Mouse (Mus musculus) midbrain, embryonic 15.5 days (tissue): ENCODE results near the gene Tspan8. TPM values are rescaled to one million over a fixed set of nuclear protein-coding genes. Genes with fewer than 3 reads are reported as not detected.
"Not testable (repeated sequence)": the region's sequence is repeated elsewhere in the genome, so short reads cannot be mapped to it uniquely, and the experiment has no call there.

Experiments used
- ATAC-seq: fragments of 200-750 bp; cut with Nextera tagmentation; replicated peaks from 2 replicates; pipeline ENCODE4 v1.8.0; 2017; ENCODE audit warnings: moderate TSS enrichment
- H3K27ac ChIP-seq: fragments of 300-500 bp; sonication (generic); 2 replicates; pipeline ENCODE4 v1.5.1; 2015; ENCODE audit warnings: mild to moderate bottlenecking, inconsistent platforms
- H3K27me3 ChIP-seq: fragments of 300-500 bp; sonication (generic); replicated peaks from 2 replicates; pipeline ENCODE4 v1.6.1; 2015; ENCODE audit warnings: inconsistent platforms
- H3K36me3 ChIP-seq: fragments of 300-500 bp; sonication (generic); replicated peaks from 2 replicates; pipeline ENCODE4 v1.6.1; 2015; ENCODE audit warnings: inconsistent platforms
- H3K4me1 ChIP-seq: fragments of 300-500 bp; sonication (generic); 2 replicates; pipeline ENCODE4 v1.6.1; 2015; ENCODE audit warnings: inconsistent platforms
- H3K4me2 ChIP-seq: fragments of 300-500 bp; sonication (generic); 2 replicates; pipeline ENCODE4 v1.6.1; 2015; ENCODE audit warnings: inconsistent platforms, mild to moderate bottlenecking, moderate library complexity
- H3K4me3 ChIP-seq: fragments of 300-500 bp; sonication (generic); 2 replicates; pipeline ENCODE4 v1.5.1; 2015; ENCODE audit warnings: mild to moderate bottlenecking, inconsistent platforms
- H3K9ac ChIP-seq: fragments of 300-500 bp; sonication (generic); 2 replicates; pipeline ENCODE4 v1.6.1; 2015; ENCODE audit warnings: mild to moderate bottlenecking, inconsistent platforms
- H3K9me3 ChIP-seq: fragments of 300-500 bp; sonication (generic); 2 replicates; pipeline ENCODE4 v1.6.1; 2016; ENCODE audit warnings: inconsistent platforms
- WGBS: fragments of 180-500 bp; shearing (Covaris S2); methylation state at CpG from one replicate; pipeline ENCODE4 v1.1.7; 2015; ENCODE audit warnings: mixed read lengths; 5-methylcytosine and 5-hydroxymethylcytosine counted together
- polyA plus RNA-seq: library from polyadenylated mRNA; unstranded; fragments of >200 nt; fragmentation: Nextera tagmentation; extraction: Ambion mirVana; gene quantifications from 2 replicates; pipeline ENCODE4 v1.2.1, GENCODE M21; 2015

The Tspan8 gene
- 0.47 and 0.80 TPM in 2 replicates for polyA plus RNA-seq

DNA sequence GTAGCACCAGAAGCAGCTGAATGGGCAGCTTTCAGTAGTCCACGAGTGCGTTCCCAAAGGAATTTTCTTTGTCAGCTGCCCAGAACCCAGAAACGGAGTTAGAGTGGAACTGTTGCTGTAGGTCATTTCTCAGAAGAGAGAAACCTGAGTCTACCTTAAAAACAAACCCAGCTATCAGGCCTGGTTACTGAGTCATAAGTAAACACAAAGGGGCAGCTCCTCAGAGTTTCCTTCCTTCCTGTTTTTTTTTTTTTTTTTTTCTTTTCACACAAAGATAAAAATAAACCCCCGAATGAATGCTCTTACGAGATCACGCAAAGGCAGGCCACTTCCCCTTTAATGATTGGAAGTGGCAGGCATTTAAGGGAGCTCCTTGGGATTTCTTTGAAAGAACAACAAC is at the start of gene Tspan8:
Gene Tspan8 (plus strand): TSS at position 322 of the 400 bp plus-strand sequence.
- Histone ChIP-seq H3K9ac (no peak within 1 kb of the TSS), H3K4me2 (no peak within 1 kb of the TSS), H3K4me1 (no peaks in the 10 kb centered on the region), H3K4me3 (no peak within 1 kb of the TSS), H3K9me3 (no peaks in the 10 kb centered on the region), H3K27me3 (no peaks in the 10 kb centered on the region), H3K36me3 (no peaks in the 10 kb centered on the region), H3K27ac (no peak within 1 kb of the TSS)
- WGBS = 58% methylated on average over 6 of the region's 6 CpGs
- no peak for ATAC-seq

DNA sequence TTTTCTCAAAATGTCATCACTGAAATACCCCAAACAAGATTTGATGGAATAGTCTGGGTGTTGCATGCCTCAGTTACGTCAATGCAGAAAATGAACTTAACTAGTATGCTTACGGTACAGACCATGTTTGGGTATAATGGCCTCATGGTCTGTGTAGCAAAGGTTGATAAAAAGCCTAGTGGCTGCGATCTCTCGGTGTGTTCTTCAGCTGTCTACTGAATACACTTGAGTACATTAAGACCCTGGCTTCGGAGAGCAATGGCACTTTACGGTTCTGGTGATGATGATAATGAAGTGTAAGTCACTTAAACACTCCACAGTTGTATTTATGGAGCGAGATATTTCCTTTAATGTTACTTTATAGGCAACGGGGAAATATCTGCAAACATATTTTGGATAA is 46.6 kb upstream of the Tspan8 start:
- Histone ChIP-seq H3K27me3 (no peaks in the 10 kb centered on the region), H3K9me3 (no peaks in the 10 kb centered on the region), H3K4me2 (no peak overlapping the region), H3K36me3 (no peaks in the 10 kb centered on the region), H3K9ac (no peak overlapping the region), H3K27ac (no peak overlapping the region), H3K4me1 (no peaks in the 10 kb centered on the region), H3K4me3 (no peak overlapping the region)
- WGBS = 95% methylated on average over 8 of the region's 8 CpGs
- ATAC-seq = no peak

- Histone ChIP-seq H3K36me3 (no peaks in the 10 kb centered on the region), H3K4me3 (no peak overlapping the region), H3K27me3 (no peaks in the 10 kb centered on the region), H3K4me2 (no peak overlapping the region), H3K9ac (no peak overlapping the region), H3K9me3 (no peaks in the 10 kb centered on the region), H3K4me1 (no peaks in the 10 kb centered on the region), H3K27ac (no peak overlapping the region)
- 59% methylated on average over 4 of the region's 4 CpGs for whole genome bisulfite sequencing
- no peak for ATAC-seq
Measured at GRCm38 (mm10) chr10:115774451-115774850, 42.2 kb upstream of the Tspan8 start.

GRCm38 (mm10) chr10:115775945-115776905 is 40.4 kb upstream of the Tspan8 start:
- H3K4me1 ChIP-seq = no peaks in the 10 kb centered on the region
- H3K36me3 ChIP-seq = no peaks in the 10 kb centered on the region
- H3K9ac ChIP-seq = no peak overlapping the region
- ATAC-seq = no peak
- H3K4me3 ChIP-seq = no peak overlapping the region
- 68% methylated on average over 17 of the region's 17 CpGs for WGBS
- no peaks in the 10 kb centered on the region for H3K27me3 ChIP-seq
- H3K9me3 ChIP-seq = no peaks in the 10 kb centered on the region
- H3K4me2 ChIP-seq = no peak overlapping the region
- H3K27ac ChIP-seq = no peak overlapping the region

GRCm38 (mm10) chr10:115777366-115777765 is 39.3 kb upstream of the Tspan8 start:
- Histone ChIP-seq H3K4me2 (no peak overlapping the region), H3K9ac (no peak overlapping the region), H3K27ac (no peak overlapping the region), H3K27me3 (no peaks in the 10 kb centered on the region), H3K36me3 (no peaks in the 10 kb centered on the region), H3K4me3 (no peak overlapping the region), H3K4me1 (no peaks in the 10 kb centered on the region), H3K9me3 (no peaks in the 10 kb centered on the region)
- ATAC-seq = no peak
- 66% methylated on average over 5 of the region's 5 CpGs for WGBS

DNA sequence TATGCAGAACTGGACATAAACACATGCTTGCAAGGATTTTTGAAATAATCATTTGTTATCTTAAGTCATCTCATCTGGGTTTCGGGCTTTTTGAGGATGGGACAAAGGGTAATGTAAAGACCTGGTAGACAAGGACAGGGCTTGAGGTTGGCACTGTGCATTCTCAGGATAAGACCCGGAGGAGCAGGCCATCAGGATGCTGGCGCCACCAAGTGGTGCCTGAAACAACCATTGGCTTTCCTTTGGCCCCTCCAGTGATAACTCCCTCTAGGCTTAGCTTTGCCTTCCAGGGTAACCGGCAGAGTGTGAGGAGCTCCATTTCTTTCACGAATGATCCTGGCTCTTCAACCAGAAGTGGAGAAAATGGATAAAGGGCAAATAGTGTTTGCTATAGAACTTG is 38.0 kb upstream of the Tspan8 start:
- Histone ChIP-seq H3K9me3 (no peaks in the 10 kb centered on the region), H3K9ac (no peak overlapping the region), H3K36me3 (no peaks in the 10 kb centered on the region), H3K27me3 (no peaks in the 10 kb centered on the region), H3K4me3 (no peak overlapping the region), H3K4me1 (no peaks in the 10 kb centered on the region), H3K27ac (no peak overlapping the region), H3K4me2 (no peak overlapping the region)
- no peak for ATAC-seq
- WGBS = 37% methylated on average over 5 of the region's 5 CpGs

DNA sequence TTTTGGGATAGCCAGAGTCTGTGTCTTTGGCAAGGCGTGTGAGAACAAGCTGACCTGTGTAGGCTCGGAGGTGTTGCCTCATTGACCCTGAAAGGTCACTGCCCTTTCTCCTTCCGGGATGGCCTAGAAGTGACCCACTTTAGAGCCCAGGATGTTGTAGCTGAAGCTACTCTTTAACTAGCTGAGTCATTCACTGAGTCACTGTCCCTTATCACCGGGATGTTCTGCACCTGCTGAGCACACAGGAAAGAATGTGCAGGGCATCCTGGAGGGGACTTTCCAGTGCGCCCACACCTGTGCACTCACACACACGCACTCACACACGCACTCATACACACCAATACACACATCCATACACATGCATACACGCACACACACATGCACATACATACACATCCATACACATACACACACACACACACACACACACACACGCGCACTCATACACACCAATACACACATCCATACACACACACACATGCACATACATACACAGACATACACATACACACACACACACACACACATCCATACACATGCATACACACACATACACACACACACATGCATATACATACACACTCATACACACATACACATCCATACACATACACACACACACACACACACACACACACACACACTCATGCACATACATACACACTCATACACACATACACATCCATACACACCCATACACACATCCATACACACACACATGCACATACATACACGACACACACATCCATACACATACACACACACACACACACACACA is 36.2 kb upstream of the Tspan8 start:
- H3K36me3 ChIP-seq = no peaks in the 10 kb centered on the region
- no peak overlapping the region for H3K4me3 ChIP-seq
- no peak for ATAC-seq
- no peak overlapping the region for H3K4me2 ChIP-seq
- no peaks in the 10 kb centered on the region for H3K27me3 ChIP-seq
- H3K4me1 ChIP-seq = no peaks in the 10 kb centered on the region
- no peak overlapping the region for H3K27ac ChIP-seq
- no peak overlapping the region for H3K9ac ChIP-seq
- no peaks in the 10 kb centered on the region for H3K9me3 ChIP-seq
- 83% methylated on average over 11 of the region's 11 CpGs for whole genome bisulfite sequencing

DNA sequence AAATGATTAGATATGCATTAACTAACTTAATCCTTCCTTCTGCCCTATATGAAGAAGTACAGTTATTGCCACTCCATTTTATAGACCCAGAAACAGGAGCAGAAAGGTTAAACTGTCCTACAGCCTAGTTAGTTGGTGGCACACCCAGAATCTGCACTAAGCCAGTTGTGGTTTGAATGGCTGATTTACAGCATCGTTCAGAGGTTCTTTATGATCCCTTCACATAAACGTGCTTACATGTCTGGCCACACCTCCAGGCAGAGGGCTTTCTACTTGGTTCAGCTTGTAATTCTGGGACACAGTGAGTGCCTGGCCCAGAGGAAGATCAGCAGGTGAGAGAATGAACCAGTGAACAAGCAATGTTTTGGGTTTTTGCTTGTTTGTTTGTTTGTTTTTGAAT is 33.4 kb upstream of the Tspan8 start:
- Histone ChIP-seq H3K4me3 (no peak overlapping the region), H3K9me3 (no peaks in the 10 kb centered on the region), H3K9ac (no peak overlapping the region), H3K27ac (no peak overlapping the region), H3K4me2 (no peak overlapping the region), H3K27me3 (no peaks in the 10 kb centered on the region), H3K4me1 (no peaks in the 10 kb centered on the region), H3K36me3 (no peaks in the 10 kb centered on the region)
- no peak for ATAC-seq
- 83% methylated on average over 2 of the region's 2 CpGs for WGBS

DNA sequence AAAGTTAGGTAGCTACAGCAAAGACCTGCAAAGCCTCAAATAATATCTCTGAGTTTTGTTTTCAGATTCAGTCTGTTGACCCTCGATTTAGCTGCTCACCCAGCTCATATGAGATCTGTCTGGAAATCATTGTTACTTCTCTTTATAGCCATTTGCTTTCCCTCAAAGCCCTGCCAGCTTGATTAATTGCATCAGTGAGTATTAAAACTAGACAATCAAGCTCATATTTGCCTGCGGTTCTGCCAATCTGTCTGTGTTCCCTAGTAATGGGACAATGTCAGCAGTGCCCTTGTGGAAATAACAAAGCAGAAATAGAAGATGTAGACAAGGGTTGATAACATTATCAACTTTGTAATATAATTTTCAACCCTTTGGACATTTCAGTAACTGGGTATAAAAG is 25.8 kb upstream of the Tspan8 start:
- Histone ChIP-seq H3K9me3 (no peaks in the 10 kb centered on the region), H3K4me3 (no peak overlapping the region), H3K9ac (no peak overlapping the region), H3K27me3 (no peaks in the 10 kb centered on the region), H3K27ac (no peak overlapping the region), H3K36me3 (no peaks in the 10 kb centered on the region), H3K4me2 (no peak overlapping the region), H3K4me1 (no peaks in the 10 kb centered on the region)
- no peak for ATAC-seq
- WGBS = 72% methylated on average over 2 of the region's 2 CpGs

GRCm38 (mm10) chr10:115796072-115796788 is 20.4 kb upstream of the Tspan8 start:
- Histone ChIP-seq H3K4me1 (no peaks in the 10 kb centered on the region), H3K4me3 (no peak overlapping the region), H3K4me2 (no peak overlapping the region), H3K9me3 (no peaks in the 10 kb centered on the region), H3K27me3 (no peaks in the 10 kb centered on the region), H3K36me3 (no peaks in the 10 kb centered on the region), H3K27ac (no peak overlapping the region), H3K9ac (no peak overlapping the region)
- 38% methylated on average over 4 of the region's 4 CpGs for WGBS
- ATAC-seq = no peak

DNA sequence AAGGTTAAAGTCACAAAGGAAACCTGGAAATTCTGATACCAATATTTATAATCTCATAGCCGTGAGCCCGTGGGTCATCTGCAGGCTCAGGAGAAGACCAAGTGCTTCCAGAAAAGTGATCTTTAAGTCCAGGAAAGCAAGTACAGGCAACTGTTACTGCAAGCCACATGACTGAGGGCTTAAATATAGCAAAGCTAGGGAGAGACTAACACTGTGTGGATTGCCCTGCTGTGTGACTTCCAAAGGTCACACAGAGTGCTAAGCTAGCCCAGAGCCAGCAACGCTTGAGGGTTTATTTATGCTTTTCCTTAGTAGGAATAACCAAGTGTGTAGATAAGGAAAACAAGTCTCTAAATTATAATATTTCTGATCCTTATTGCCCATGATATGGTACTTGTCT is 15.2 kb upstream of the Tspan8 start:
- no peak overlapping the region for H3K4me3 ChIP-seq
- no peak overlapping the region for H3K27ac ChIP-seq
- no peaks in the 10 kb centered on the region for H3K4me1 ChIP-seq
- no peak overlapping the region for H3K4me2 ChIP-seq
- ATAC-seq = no peak
- no peaks in the 10 kb centered on the region for H3K36me3 ChIP-seq
- 88% methylated on average over 3 of the region's 3 CpGs for WGBS
- no peak overlapping the region for H3K9ac ChIP-seq
- no peaks in the 10 kb centered on the region for H3K9me3 ChIP-seq
- H3K27me3 ChIP-seq = no peaks in the 10 kb centered on the region

- H3K4me2 ChIP-seq, H3K27me3 ChIP-seq, H3K36me3 ChIP-seq, H3K27ac ChIP-seq, ATAC-seq, H3K9me3 ChIP-seq, H3K4me3 ChIP-seq, H3K4me1 ChIP-seq, H3K9ac ChIP-seq: not testable (repeated sequence)
- WGBS = 89% methylated on average over 9 of the region's 9 CpGs
Measured at GRCm38 (mm10) chr10:115803013-115803412, 13.6 kb upstream of the Tspan8 start.
